Mouse (Mus musculus): ENCODE measurements around the gene Atp6v0b. TPM values are rescaled to one million over a fixed set of nuclear protein-coding genes. Genes with fewer than 3 reads are reported as not detected.

The Atp6v0b gene
- polyA plus RNA-seq, 1 experiment from 2014 or later: 154 TPM

GRCm38 (mm10) chr4:117924916-117925315 lies 37.8 kb upstream of the Atp6v0b start:
- H3K9ac ChIP-seq (replicated peaks; ENCODE audit: low read length): no peak overlapping the region
- ATAC-seq (replicated peaks; ENCODE audit: insufficient number of reproducible peaks, low FRiP score, low TSS enrichment, low read depth) (no peak), DNase-seq (ENCODE audit: low spot score) (no peak)
- peaks cover 31% of the 10 kb centered on the region for H3K27me3 ChIP-seq (ENCODE audit: control insufficient read depth, insufficient read depth, low read length)
- 66% methylated on average over 5 of the region's 6 CpGs for WGBS
- no peaks in the 10 kb centered on the region; the same call in 1 of the 2 replicates for H3K9me3 ChIP-seq (replicated peaks; ENCODE audit: control insufficient read depth, low read length)
- no peaks in the 10 kb centered on the region for H3K36me3 ChIP-seq (replicated peaks; ENCODE audit: control insufficient read depth, insufficient read depth, low read depth, low read length)
- no peak overlapping the region for H3K27ac ChIP-seq (replicated peaks; ENCODE audit: low read depth, low read length)
- H3K4me2 ChIP-seq (ENCODE audit: low read depth, low read length): no peak overlapping the region
- H3K4me1 ChIP-seq (ENCODE audit: control insufficient read depth, insufficient read depth, low read length): peaks cover 7% of the 10 kb centered on the region
- no peak overlapping the region for H3K4me3 ChIP-seq (ENCODE audit: low read depth, low read length)

DNA sequence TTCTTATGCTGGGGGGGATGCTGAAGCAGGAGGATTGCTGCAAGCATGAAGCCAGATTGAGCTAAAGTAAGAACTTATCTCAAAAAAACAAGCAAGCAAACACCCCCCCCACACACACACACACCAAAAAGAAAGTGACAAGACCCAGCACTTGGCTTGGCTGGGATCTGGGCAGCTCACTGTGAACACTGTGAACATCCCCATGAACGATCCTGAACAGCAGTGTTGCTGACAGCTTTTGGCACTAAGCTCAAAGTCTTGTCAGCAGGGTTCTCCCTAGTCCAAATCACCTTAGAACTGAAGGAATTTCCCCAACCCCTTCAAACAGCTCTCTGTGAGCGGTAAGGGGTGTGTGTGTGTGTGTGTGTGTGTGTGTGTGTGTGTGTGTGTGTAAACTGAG lies 36.3 kb upstream of the Atp6v0b start:
- H3K4me3 ChIP-seq (ENCODE audit: low read depth, low read length): no peak overlapping the region
- no peaks in the 10 kb centered on the region for H3K36me3 ChIP-seq (replicated peaks; ENCODE audit: control insufficient read depth, insufficient read depth, low read depth, low read length)
- H3K9me3 ChIP-seq (replicated peaks; ENCODE audit: control insufficient read depth, low read length): no peaks in the 10 kb centered on the region; the same call in 1 of the 2 replicates
- no peak overlapping the region for H3K4me2 ChIP-seq (ENCODE audit: low read depth, low read length)
- peaks cover 30% of the 10 kb centered on the region for H3K27me3 ChIP-seq (ENCODE audit: control insufficient read depth, insufficient read depth, low read length)
- no peak overlapping the region for H3K27ac ChIP-seq (replicated peaks; ENCODE audit: low read depth, low read length)
- H3K9ac ChIP-seq (replicated peaks; ENCODE audit: low read length): no peak overlapping the region
- no peak for ATAC-seq (replicated peaks; ENCODE audit: insufficient number of reproducible peaks, low FRiP score, low TSS enrichment, low read depth)
- 79% methylated on average over 2 of the region's 2 CpGs for WGBS
- H3K4me1 ChIP-seq (ENCODE audit: control insufficient read depth, insufficient read depth, low read length): peaks cover 2% of the 10 kb centered on the region; the same call in 1 of the 2 replicates
- no peak for DNase-seq (ENCODE audit: low spot score)

DNA sequence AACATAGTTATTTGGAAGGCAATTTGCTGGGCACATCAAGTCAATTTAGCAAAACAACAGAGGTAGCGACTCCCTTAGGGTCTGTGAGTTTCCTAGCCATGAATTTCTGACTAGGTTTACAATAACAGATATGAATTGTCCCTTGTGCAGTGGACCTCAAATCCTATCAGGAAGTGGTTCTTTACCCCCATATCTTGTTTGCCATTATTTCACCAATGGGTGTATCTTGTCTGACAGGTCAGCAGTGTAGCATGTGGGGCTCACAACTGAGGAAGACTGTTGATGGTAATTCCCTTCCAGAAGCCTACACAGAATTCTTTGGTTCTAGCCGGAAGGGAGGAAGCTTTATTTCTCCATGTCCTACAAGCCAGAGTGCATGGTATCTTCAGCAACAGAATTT lies 34.2 kb upstream of the Atp6v0b start:
- H3K4me3 ChIP-seq (ENCODE audit: low read depth, low read length): no peak overlapping the region
- no peak for DNase-seq (ENCODE audit: low spot score)
- H3K4me2 ChIP-seq (ENCODE audit: low read depth, low read length): no peak overlapping the region
- H3K27me3 ChIP-seq (ENCODE audit: control insufficient read depth, insufficient read depth, low read length): peaks cover 11% of the 10 kb centered on the region
- H3K27ac ChIP-seq (replicated peaks; ENCODE audit: low read depth, low read length): no peak overlapping the region
- H3K36me3 ChIP-seq (replicated peaks; ENCODE audit: control insufficient read depth, insufficient read depth, low read depth, low read length): no peaks in the 10 kb centered on the region
- no peak for ATAC-seq (replicated peaks; ENCODE audit: insufficient number of reproducible peaks, low FRiP score, low TSS enrichment, low read depth)
- WGBS: 87% methylated on average over 2 of the region's 2 CpGs
- H3K4me1 ChIP-seq (ENCODE audit: control insufficient read depth, insufficient read depth, low read length): no peaks in the 10 kb centered on the region
- H3K9me3 ChIP-seq (replicated peaks; ENCODE audit: control insufficient read depth, low read length): no peaks in the 10 kb centered on the region; the same call in 1 of the 2 replicates
- no peak overlapping the region for H3K9ac ChIP-seq (replicated peaks; ENCODE audit: low read length)

DNA sequence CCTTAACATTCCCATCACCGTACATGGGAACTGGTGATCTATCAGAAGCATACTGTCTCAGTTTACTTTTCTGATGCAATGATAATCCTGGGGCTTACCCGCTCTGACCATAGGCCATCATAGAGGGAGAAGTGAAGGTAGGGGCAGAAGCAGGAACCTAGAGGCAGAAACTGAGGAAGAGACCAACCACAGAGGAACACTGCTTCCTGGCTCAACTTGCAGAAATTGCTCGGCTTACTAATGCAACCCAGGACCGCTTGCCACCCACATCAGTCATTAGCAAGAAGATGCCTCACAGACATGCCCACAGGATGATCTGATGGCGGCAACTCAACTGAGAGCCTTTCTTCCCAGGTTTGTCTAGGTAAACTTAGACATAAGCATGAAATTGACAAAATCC lies 31.6 kb upstream of the Atp6v0b start:
- no peaks in the 10 kb centered on the region for H3K36me3 ChIP-seq (replicated peaks; ENCODE audit: control insufficient read depth, insufficient read depth, low read depth, low read length)
- H3K4me3 ChIP-seq (ENCODE audit: low read depth, low read length): no peak overlapping the region
- DNase-seq (ENCODE audit: low spot score) (no peak), ATAC-seq (replicated peaks; ENCODE audit: insufficient number of reproducible peaks, low FRiP score, low TSS enrichment, low read depth) (no peak)
- no peaks in the 10 kb centered on the region for H3K9me3 ChIP-seq (replicated peaks; ENCODE audit: control insufficient read depth, low read length)
- H3K27ac ChIP-seq (replicated peaks; ENCODE audit: low read depth, low read length): no peak overlapping the region
- peaks cover 2% of the 10 kb centered on the region; the same call in 1 of the 2 replicates for H3K4me1 ChIP-seq (ENCODE audit: control insufficient read depth, insufficient read depth, low read length)
- no peak overlapping the region for H3K4me2 ChIP-seq (ENCODE audit: low read depth, low read length)
- H3K9ac ChIP-seq (replicated peaks; ENCODE audit: low read length): no peak overlapping the region
- H3K27me3 ChIP-seq (ENCODE audit: control insufficient read depth, insufficient read depth, low read length): no peaks in the 10 kb centered on the region
- WGBS: 89% methylated on average over 5 of the region's 5 CpGs

- Histone ChIP-seq H3K36me3 (replicated peaks; ENCODE audit: control insufficient read depth, insufficient read depth, low read depth, low read length) (no peaks in the 10 kb centered on the region), H3K9ac (replicated peaks; ENCODE audit: low read length) (no peak overlapping the region), H3K9me3 (replicated peaks; ENCODE audit: control insufficient read depth, low read length) (no peaks in the 10 kb centered on the region), H3K27me3 (ENCODE audit: control insufficient read depth, insufficient read depth, low read length) (no peaks in the 10 kb centered on the region), H3K27ac (replicated peaks; ENCODE audit: low read depth, low read length) (no peak overlapping the region), H3K4me1 (ENCODE audit: control insufficient read depth, insufficient read depth, low read length) (peaks cover 2% of the 10 kb centered on the region; the same call in 1 of the 2 replicates), H3K4me3 (ENCODE audit: low read depth, low read length) (no peak overlapping the region), H3K4me2 (ENCODE audit: low read depth, low read length) (no peak overlapping the region)
- ATAC-seq (replicated peaks; ENCODE audit: insufficient number of reproducible peaks, low FRiP score, low TSS enrichment, low read depth): no peak
- no peak for DNase-seq (ENCODE audit: low spot score)
- 80% methylated on average over 3 of the region's 3 CpGs for whole genome bisulfite sequencing
Observed at GRCm38 (mm10) chr4:117918261-117918660, 31.1 kb upstream of the Atp6v0b start.

- H3K27ac ChIP-seq (replicated peaks; ENCODE audit: low read depth, low read length): no peak overlapping the region
- ATAC-seq (replicated peaks; ENCODE audit: insufficient number of reproducible peaks, low FRiP score, low TSS enrichment, low read depth): no peak
- H3K27me3 ChIP-seq (ENCODE audit: control insufficient read depth, insufficient read depth, low read length): no peaks in the 10 kb centered on the region
- peaks cover 4% of the 10 kb centered on the region; the same call in 1 of the 2 replicates for H3K4me1 ChIP-seq (ENCODE audit: control insufficient read depth, insufficient read depth, low read length)
- no peak overlapping the region for H3K4me2 ChIP-seq (ENCODE audit: low read depth, low read length)
- H3K9me3 ChIP-seq (replicated peaks; ENCODE audit: control insufficient read depth, low read length): no peaks in the 10 kb centered on the region
- DNase-seq (ENCODE audit: low spot score): no peak
- no peaks in the 10 kb centered on the region for H3K36me3 ChIP-seq (replicated peaks; ENCODE audit: control insufficient read depth, insufficient read depth, low read depth, low read length)
- no peak overlapping the region for H3K9ac ChIP-seq (replicated peaks; ENCODE audit: low read length)
- no peak overlapping the region for H3K4me3 ChIP-seq (ENCODE audit: low read depth, low read length)
- WGBS: 91% methylated on average over 4 of the region's 4 CpGs
Observed at GRCm38 (mm10) chr4:117917847-117918246, 30.7 kb upstream of the Atp6v0b start.

- WGBS: 78% methylated on average over 4 of the region's 4 CpGs
- H3K27me3 ChIP-seq (ENCODE audit: control insufficient read depth, insufficient read depth, low read length): no peaks in the 10 kb centered on the region
Observed at GRCm38 (mm10) chr4:117917402-117917801, 30.3 kb upstream of the Atp6v0b start.

DNA sequence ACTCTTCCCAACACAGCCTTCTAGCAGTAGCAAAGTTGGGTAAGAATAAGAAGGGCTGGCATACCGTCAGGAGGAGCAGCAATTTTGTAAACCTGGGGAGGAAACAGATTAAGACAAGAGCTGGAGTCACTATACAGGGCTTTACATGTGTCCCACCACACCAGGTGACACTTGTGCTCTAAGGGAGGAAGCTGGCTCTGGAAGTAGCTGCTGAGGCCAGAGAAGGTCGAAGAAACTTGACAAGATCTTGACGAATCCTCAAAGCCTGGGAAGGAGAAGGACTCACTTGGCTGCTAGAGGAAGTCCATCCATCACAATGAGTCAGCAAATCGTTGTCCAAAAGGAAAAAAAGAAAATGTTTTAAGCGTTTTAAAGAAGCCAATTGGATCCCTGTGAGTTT lies 29.3 kb upstream of the Atp6v0b start:
- ATAC-seq (replicated peaks; ENCODE audit: insufficient number of reproducible peaks, low FRiP score, low TSS enrichment, low read depth) (no peak), DNase-seq (ENCODE audit: low spot score) (no peak)
- H3K27ac ChIP-seq (replicated peaks; ENCODE audit: low read depth, low read length): no peak overlapping the region
- no peak overlapping the region for H3K4me2 ChIP-seq (ENCODE audit: low read depth, low read length)
- no peaks in the 10 kb centered on the region for H3K27me3 ChIP-seq (ENCODE audit: control insufficient read depth, insufficient read depth, low read length)
- no peaks in the 10 kb centered on the region for H3K9me3 ChIP-seq (replicated peaks; ENCODE audit: control insufficient read depth, low read length)
- H3K4me3 ChIP-seq (ENCODE audit: low read depth, low read length): no peak overlapping the region
- no peaks in the 10 kb centered on the region for H3K36me3 ChIP-seq (replicated peaks; ENCODE audit: control insufficient read depth, insufficient read depth, low read depth, low read length)
- H3K9ac ChIP-seq (replicated peaks; ENCODE audit: low read length): no peak overlapping the region
- peaks cover 4% of the 10 kb centered on the region; the same call in 1 of the 2 replicates for H3K4me1 ChIP-seq (ENCODE audit: control insufficient read depth, insufficient read depth, low read length)
- WGBS: 86% methylated on average over 5 of the region's 5 CpGs

More at GRCm38 (mm10) chr4:117917402-117917801, 30.3 kb upstream of the Atp6v0b start:
- no peak for ATAC-seq (replicated peaks; ENCODE audit: insufficient number of reproducible peaks, low FRiP score, low TSS enrichment, low read depth)
- Histone ChIP-seq H3K4me2 (ENCODE audit: low read depth, low read length) (no peak overlapping the region), H3K4me1 (ENCODE audit: control insufficient read depth, insufficient read depth, low read length) (peaks cover 4% of the 10 kb centered on the region; the same call in 1 of the 2 replicates), H3K9ac (replicated peaks; ENCODE audit: low read length) (no peak overlapping the region), H3K27ac (replicated peaks; ENCODE audit: low read depth, low read length) (no peak overlapping the region), H3K36me3 (replicated peaks; ENCODE audit: control insufficient read depth, insufficient read depth, low read depth, low read length) (no peaks in the 10 kb centered on the region), H3K4me3 (ENCODE audit: low read depth, low read length) (no peak overlapping the region), H3K9me3 (replicated peaks; ENCODE audit: control insufficient read depth, low read length) (no peaks in the 10 kb centered on the region)
- DNase-seq (ENCODE audit: low spot score): no peak
